Mouse (Mus musculus): ENCODE measurements at regions not wholly inside any gene's neighbourhood (a gene's known extent, or its start where the extent isn't known, plus 50 kb on each side); places are given as distances from the start of the nearest gene placed in this dataset.

DNA sequence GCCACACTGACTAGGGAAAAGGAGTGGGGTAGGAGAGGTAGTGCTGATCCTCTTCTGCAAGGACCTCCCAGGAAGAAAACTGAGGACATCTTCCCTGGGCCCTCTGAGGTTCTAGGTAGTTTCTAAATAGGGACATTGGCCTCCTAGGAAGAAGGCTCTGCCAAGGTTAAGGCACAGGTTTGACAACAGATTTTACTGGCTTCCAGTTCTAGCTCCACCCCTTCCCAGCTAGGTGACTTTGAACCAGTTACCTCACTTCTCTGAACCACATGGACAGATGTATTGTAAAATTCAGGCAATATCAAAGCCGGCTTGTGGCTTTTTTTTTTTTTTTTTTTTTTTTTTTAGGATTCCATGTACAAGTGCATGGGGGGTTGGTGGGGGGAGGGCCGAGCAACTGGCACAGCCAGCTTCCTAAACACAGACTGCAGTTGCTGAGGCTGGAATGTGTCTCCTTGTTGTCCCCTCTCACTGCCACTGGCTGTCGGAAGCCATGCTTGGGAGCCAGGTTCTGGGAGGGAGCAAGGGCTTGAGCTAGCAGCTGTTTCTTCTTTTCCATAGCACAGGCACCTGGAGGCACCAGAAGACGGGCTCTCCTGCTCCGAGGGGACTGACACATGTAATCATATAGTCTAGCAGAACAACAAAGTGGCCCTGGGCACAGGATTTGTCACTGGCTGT is 69.8 kb upstream of the Grik3 start:
- Histone ChIP-seq H3K9me3 (replicated peaks; ENCODE audit: insufficient read depth, low read length) (no peaks in the 10 kb centered on the region), H3K27ac (ENCODE audit: control insufficient read depth, low read depth, low read length) (no peak overlapping the region), H3K36me3 (ENCODE audit: control insufficient read depth in 1 of 2, insufficient read depth in 2 of 2, low read length in 2 of 2) (no peaks in the 10 kb centered on the region), H3K79me2 (ENCODE audit: control insufficient read depth, insufficient read depth, low read length, poor library complexity) (no peaks in the 10 kb centered on the region), H3K4me1 (ENCODE audit: control insufficient read depth in 1 of 2, insufficient read depth in 2 of 2, low read length in 2 of 2) (no peaks in the 10 kb centered on the region), H3K4me3 (ENCODE audit: control insufficient read depth in 1 of 2, insufficient read depth in 1 of 2, low read depth in 2 of 2, low read length in 2 of 2) (no peak overlapping the region), H3K9ac (ENCODE audit: control insufficient read depth, low read depth, low read length, poor library complexity, severe bottlenecking) (no peak overlapping the region), H3K27me3 (ENCODE audit: control insufficient read depth in 1 of 2, insufficient read depth in 2 of 2, low read length in 2 of 2) (no peaks in the 10 kb centered on the region)
- no peak for TF ChIP-seq BHLHE40 (IDR thresholded peaks at IDR 0.05; ENCODE audit: borderline replicate concordance, low read depth, low read length)
- TF ChIP-seq NELFE (IDR thresholded peaks at IDR 0.05; ENCODE audit: low read depth, low read length) = no peak
- no peak for TF ChIP-seq USF1 (IDR thresholded peaks at IDR 0.05; ENCODE audit: low read depth, low read length)
- TF ChIP-seq ELF1 (IDR thresholded peaks at IDR 0.05; ENCODE audit: low read depth, low read length) = no peak
- TF ChIP-seq MAFK (IDR thresholded peaks at IDR 0.05; ENCODE audit: borderline replicate concordance, low read depth, low read length) = no peak
- no peak for TF ChIP-seq E2F4 (IDR thresholded peaks at IDR 0.05; ENCODE audit: borderline replicate concordance, low read depth, low read length)
- no peak for TF ChIP-seq POLR2AphosphoS2 (IDR thresholded peaks at IDR 0.05; ENCODE audit: low read length)
- no peak for TF ChIP-seq EP300 (IDR thresholded peaks at IDR 0.05; ENCODE audit: low read depth in 1 of 2, low read length in 2 of 2)
- no peak for TF ChIP-seq SMC3 (IDR thresholded peaks at IDR 0.05; ENCODE audit: low read depth, low read length)
- no peak for TF ChIP-seq ZNF384 (IDR thresholded peaks at IDR 0.05; ENCODE audit: low read depth, low read length)
- TF ChIP-seq NRF1 (IDR thresholded peaks at IDR 0.05; ENCODE audit: insufficient read depth, low read depth, low read length, poor library complexity, severe bottlenecking) = no peak
- TF ChIP-seq POLR2A (IDR thresholded peaks at IDR 0.05; ENCODE audit: control insufficient read depth in 1 of 2, insufficient read depth in 1 of 2, low read depth in 1 of 2, low read length in 2 of 2, poor library complexity in 1 of 2) = no peak
- TF ChIP-seq CTCF (IDR thresholded peaks at IDR 0.05 in 2 of 3, conservative IDR thresholded peaks at IDR 0.05 in 1 of 3; ENCODE audit: control insufficient read depth in 1 of 3, insufficient read depth in 1 of 3, low read depth in 2 of 3, low read length in 3 of 3, poor library complexity in 1 of 3, severe bottlenecking in 1 of 3) = no peak
- no peak for DNase-seq (ENCODE audit: low read depth, low spot score)

- Histone ChIP-seq H3K4me1 (ENCODE audit: control insufficient read depth in 1 of 2, insufficient read depth in 2 of 2, low read length in 2 of 2) (no peaks in the 10 kb centered on the region), H3K27ac (ENCODE audit: control insufficient read depth, low read depth, low read length) (no peak overlapping the region), H3K27me3 (ENCODE audit: control insufficient read depth in 1 of 2, insufficient read depth in 2 of 2, low read length in 2 of 2) (no peaks in the 10 kb centered on the region), H3K4me3 (ENCODE audit: control insufficient read depth in 1 of 2, insufficient read depth in 1 of 2, low read depth in 2 of 2, low read length in 2 of 2) (no peak overlapping the region), H3K9me3 (replicated peaks; ENCODE audit: insufficient read depth, low read length) (no peaks in the 10 kb centered on the region), H3K9ac (ENCODE audit: control insufficient read depth, low read depth, low read length, poor library complexity, severe bottlenecking) (no peak overlapping the region), H3K79me2 (ENCODE audit: control insufficient read depth, insufficient read depth, low read length, poor library complexity) (no peaks in the 10 kb centered on the region), H3K36me3 (ENCODE audit: control insufficient read depth in 1 of 2, insufficient read depth in 2 of 2, low read length in 2 of 2) (no peaks in the 10 kb centered on the region)
- no peak for DNase-seq (ENCODE audit: low read depth, low spot score)
- no peak for TF ChIP-seq MAZ (IDR thresholded peaks at IDR 0.05; ENCODE audit: low read depth, low read length)
- no peak for TF ChIP-seq MAX (IDR thresholded peaks at IDR 0.05; ENCODE audit: low read length)
- no peak for TF ChIP-seq MXI1 (IDR thresholded peaks at IDR 0.05; ENCODE audit: low read depth, low read length)
- TF ChIP-seq CHD1 (IDR thresholded peaks at IDR 0.05; ENCODE audit: low read depth, low read length) = no peak
- no peak for TF ChIP-seq RCOR1 (IDR thresholded peaks at IDR 0.05; ENCODE audit: low read depth, low read length)
- no peak for TF ChIP-seq SMC3 (IDR thresholded peaks at IDR 0.05; ENCODE audit: low read depth, low read length)
- TF ChIP-seq GABPA (IDR thresholded peaks at IDR 0.05; ENCODE audit: low read depth, low read length) = no peak
- TF ChIP-seq ELF1 (IDR thresholded peaks at IDR 0.05; ENCODE audit: low read depth, low read length) = no peak
- TF ChIP-seq MYC (IDR thresholded peaks at IDR 0.05; ENCODE audit: low read depth, low read length) = no peak
- no peak for TF ChIP-seq NELFE (IDR thresholded peaks at IDR 0.05; ENCODE audit: low read depth, low read length)
- no peak for TF ChIP-seq HCFC1 (IDR thresholded peaks at IDR 0.05; ENCODE audit: low read depth, low read length)
- no peak for TF ChIP-seq MEF2A (IDR thresholded peaks at IDR 0.05; ENCODE audit: extremely low read depth, insufficient replicate concordance, low read depth, low read length, poor library complexity, severe bottlenecking)
- no peak for TF ChIP-seq SIN3A (IDR thresholded peaks at IDR 0.05; ENCODE audit: low read length)
Measured at GRCm38 (mm10) chr4:125419491-125420255, 70.8 kb upstream of the Grik3 start.
